Mouse (Mus musculus) G1E (cell line): ENCODE measurements around the gene Gadd45a. TPM values are rescaled to one million over a fixed set of nuclear protein-coding genes. Genes with fewer than 3 reads are reported as not detected.

ENCODE experiments used
- ATAC-seq: 2 replicates; pipeline ENCODE4 v1.8.0; 2016; ENCODE audit warnings: mild to moderate bottlenecking; ENCODE audit not compliant: insufficient number of reproducible peaks, poor library complexity, low FRiP score, severe bottlenecking; ENCODE audit errors: extremely low read depth
- DNase-seq: peaks from one replicate; pipeline ENCODE4 v3.0.0; 2012; ENCODE audit warnings: low spot score
- H3K27me3 ChIP-seq: 2 replicates; pipeline ENCODE4 v1.6.1; 2012; ENCODE audit warnings: mild to moderate bottlenecking, low read length, inconsistent platforms; ENCODE audit not compliant: insufficient read depth
- H3K36me3 ChIP-seq: replicated peaks from 2 replicates; pipeline ENCODE3; 2012; ENCODE audit warnings: mild to moderate bottlenecking, inconsistent platforms
- H3K4me1 ChIP-seq: 2 replicates; pipeline ENCODE4 v1.6.1; 2012; ENCODE audit warnings: low read depth, low read length, inconsistent platforms, mixed read lengths; ENCODE audit not compliant: insufficient read depth
- H3K4me3 ChIP-seq: 2 replicates; pipeline ENCODE4 v1.5.1; 2012; ENCODE audit warnings: low read depth, mild to moderate bottlenecking, inconsistent platforms, low read length, moderate library complexity, mixed read lengths
- H3K9me3 ChIP-seq: replicated peaks from 2 replicates; pipeline ENCODE4 v1.6.1; 2012; ENCODE audit warnings: inconsistent platforms
- CTCF ChIP-seq: IDR thresholded peaks from 2 replicates; pipeline ENCODE4 v1.5.1; 2012; ENCODE audit warnings: low read depth, low read length, inconsistent platforms, mixed read lengths
- GATA1 ChIP-seq: IDR thresholded peaks from 2 replicates; pipeline ENCODE4 v1.6.1; 2012; ENCODE audit warnings: borderline replicate concordance, low read length, inconsistent platforms, mixed read lengths
- GATA2 ChIP-seq: IDR thresholded peaks from 2 replicates; pipeline ENCODE4 v1.6.1; 2012; ENCODE audit warnings: low read depth, low read length, inconsistent platforms, borderline replicate concordance
- POLR2AphosphoS5 ChIP-seq: IDR thresholded peaks from 2 replicates; pipeline ENCODE4 v1.6.1; 2012; ENCODE audit warnings: low read depth, low read length, inconsistent platforms; ENCODE audit not compliant: insufficient replicate concordance
- TAL1 ChIP-seq: conservative IDR thresholded peaks from 2 replicates; pipeline ENCODE4 v1.6.1; 2012; ENCODE audit warnings: low read depth, low read length, inconsistent platforms, mixed read lengths
- polyA plus RNA-seq: library from polyadenylated mRNA; stranded (reverse); fragments of >175 nt; gene quantifications from 2 replicates; pipeline ENCODE4 v1.2.3, GENCODE M21; 2012
- total RNA-seq, 2 experiments: library from RNA; stranded (forward) in 1 of 2; stranded (reverse) in 1 of 2; fragments of 200-1000 nt in 1 of 2; fragments of >200 nt in 1 of 2; fragmentation: Nextera tagmentation in 1 of 2; gene quantifications; 2 replicates each; pipeline ENCODE4 v1.2.3; 2014 to 2017

Gadd45a gene
- total and polyA plus RNA-seq, 3 experiments: 110 to 134 (median 111) TPM

DNA sequence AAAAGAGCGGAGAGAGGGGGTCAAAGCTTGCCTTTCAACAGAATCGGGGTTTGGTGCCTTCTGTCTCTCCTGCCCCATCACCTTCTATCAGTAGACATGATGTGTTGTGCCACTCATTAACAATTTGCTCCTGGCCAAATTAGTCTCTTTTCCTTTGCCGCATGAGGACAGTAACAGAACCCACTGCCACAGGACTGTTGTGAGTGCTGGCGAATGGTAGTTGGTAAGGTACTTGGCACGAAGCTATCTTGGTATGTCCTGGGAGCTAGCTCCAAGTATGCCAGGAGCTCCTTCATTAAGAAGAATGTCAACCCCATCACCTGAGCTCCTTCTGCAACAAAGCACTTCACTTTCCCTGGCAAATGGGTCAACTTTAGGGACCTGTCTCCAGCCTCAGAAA is 6.4 kb downstream of the Gadd45a start:
- H3K9me3 ChIP-seq: no peaks in the 10 kb centered on the region
- DNase-seq (no peak), ATAC-seq (no peak)
- no peaks in the 10 kb centered on the region for H3K27me3 ChIP-seq
- TF ChIP-seq GATA2: no peak
- no peak for TF ChIP-seq CTCF
- TF ChIP-seq POLR2AphosphoS5: no peak
- no peak for TF ChIP-seq GATA1
- no peak for TF ChIP-seq TAL1
- H3K4me3 ChIP-seq: no peak overlapping the region
- peaks cover 56% of the 10 kb centered on the region for H3K4me1 ChIP-seq
- H3K36me3 ChIP-seq: peaks cover 4% of the 10 kb centered on the region

DNA sequence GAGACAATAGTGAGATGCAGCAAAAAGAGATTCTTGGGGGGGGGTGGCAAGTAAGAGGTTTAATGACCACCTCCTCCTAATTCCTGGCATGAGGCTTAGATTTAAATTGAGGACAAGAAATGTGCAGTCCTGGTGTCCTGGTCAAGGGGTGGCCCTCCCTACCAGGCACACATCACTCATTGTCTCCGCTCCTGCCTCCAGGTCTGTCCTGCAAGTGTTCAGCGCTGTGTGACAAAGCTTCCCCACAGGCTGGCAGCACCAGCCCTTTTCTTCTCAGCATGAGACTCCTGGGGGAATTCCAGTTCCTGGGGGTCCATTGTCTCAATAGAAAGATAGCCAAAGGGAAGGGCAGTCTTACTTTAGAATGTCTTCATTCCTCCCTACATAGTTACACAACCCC is 6.8 kb downstream of the Gadd45a start:
- ATAC-seq (no peak), DNase-seq (no peak)
- Histone ChIP-seq H3K9me3 (no peaks in the 10 kb centered on the region), H3K4me1 (peaks cover 52% of the 10 kb centered on the region), H3K27me3 (no peaks in the 10 kb centered on the region), H3K4me3 (no peak overlapping the region), H3K36me3 (peaks cover 3% of the 10 kb centered on the region)
- TF ChIP-seq CTCF (no peak), TAL1 (no peak), GATA2 (no peak), POLR2AphosphoS5 (no peak), GATA1 (no peak)

DNA sequence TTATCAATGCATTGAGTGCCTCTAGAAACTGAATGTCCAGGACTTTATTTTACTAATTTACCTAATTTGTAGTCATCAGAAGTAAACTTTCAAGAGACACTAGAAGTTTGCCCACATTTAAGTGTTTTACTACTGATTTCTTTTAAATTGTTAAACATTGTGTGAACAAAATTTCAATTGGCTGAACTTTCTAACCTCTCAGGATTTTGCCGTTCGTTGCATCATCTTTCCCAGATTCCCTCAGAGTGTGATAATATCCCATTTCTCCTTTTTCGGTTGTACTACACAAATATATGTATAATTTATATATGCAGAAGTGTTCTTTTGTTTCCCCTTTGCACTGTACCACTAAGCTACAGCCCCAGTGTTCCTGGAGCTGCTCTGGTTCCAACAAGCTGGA is 7.3 kb downstream of the Gadd45a start:
- ATAC-seq (no peak), DNase-seq (no peak)
- Histone ChIP-seq H3K36me3 (no peaks in the 10 kb centered on the region), H3K4me3 (no peak overlapping the region), H3K9me3 (no peaks in the 10 kb centered on the region), H3K27me3 (no peaks in the 10 kb centered on the region), H3K4me1 (peaks cover 50% of the 10 kb centered on the region)
- no peak for TF ChIP-seq CTCF
- no peak for TF ChIP-seq TAL1
- TF ChIP-seq POLR2AphosphoS5: no peak
- no peak for TF ChIP-seq GATA2
- TF ChIP-seq GATA1: no peak

DNA sequence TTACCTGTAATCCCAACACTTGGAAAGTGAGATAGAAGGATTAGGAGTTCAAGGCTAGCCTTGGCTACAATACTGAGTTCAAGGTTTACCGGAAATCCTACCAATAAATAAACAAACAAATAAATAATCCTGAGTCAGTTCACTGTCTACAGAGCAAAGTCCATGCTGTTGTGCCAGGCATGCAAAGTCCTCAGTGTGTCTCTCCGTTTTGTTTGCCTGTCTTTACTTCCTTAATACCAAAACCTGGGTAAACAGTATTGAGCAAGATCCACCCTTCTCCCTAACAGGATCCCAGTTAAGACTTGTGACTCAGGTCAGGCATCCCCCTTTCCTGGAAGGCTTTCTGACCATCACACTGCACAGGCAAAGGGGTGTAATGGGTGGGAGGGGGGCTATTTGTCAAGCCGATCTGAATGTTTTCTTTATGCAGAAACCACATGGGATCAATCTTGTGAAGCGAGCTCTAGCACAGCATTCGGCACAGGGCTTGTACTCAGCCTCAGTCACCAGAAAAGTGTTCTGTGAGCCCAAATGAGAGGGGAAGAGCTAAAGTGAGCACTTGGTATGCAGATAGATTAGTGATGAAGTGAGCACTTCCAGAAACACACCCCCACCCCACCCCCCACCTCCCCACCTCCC is 7.8 kb downstream of the Gadd45a start:
- no peak for DNase-seq
- no peak for TF ChIP-seq GATA1
- no peak for TF ChIP-seq CTCF
- TF ChIP-seq POLR2AphosphoS5: no peak
- TF ChIP-seq TAL1: no peak
- TF ChIP-seq GATA2: no peak
- Histone ChIP-seq H3K4me1 (peaks cover 45% of the 10 kb centered on the region), H3K9me3 (no peaks in the 10 kb centered on the region), H3K27me3 (no peaks in the 10 kb centered on the region), H3K4me3 (no peak overlapping the region), H3K36me3 (no peaks in the 10 kb centered on the region)
- ATAC-seq: no peak

DNA sequence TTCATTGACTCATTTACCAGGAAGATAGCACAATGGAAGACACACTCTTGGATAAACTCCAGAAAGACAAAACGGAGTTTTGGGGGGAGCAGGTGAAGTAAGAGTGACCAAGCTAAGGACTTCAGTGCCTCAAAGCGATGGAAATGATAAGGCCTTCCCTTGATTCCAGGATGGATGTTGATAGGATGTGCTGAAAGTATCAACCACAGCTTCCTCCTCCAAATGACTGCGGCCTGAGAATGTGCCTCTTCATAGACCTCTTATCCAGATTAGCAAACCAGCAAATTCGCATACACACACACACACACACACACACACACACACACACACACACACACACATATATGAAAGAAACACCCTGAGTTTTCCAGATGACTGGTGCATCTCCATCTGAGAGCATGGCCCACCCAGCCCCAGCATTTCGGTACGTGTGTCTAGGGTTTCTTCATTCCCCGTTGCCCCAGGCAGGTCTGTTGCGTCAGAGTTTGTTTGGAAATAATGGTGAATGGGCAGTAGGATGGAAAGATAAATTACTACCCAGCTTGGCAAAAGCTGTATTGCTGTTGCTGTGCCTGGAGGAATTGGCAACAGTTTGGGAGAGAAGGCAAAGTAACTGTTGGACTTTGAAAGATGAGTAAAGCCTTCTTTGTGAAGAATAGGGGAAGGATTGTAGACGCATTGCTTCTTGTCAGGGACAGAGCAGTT is 9.7 kb downstream of the Gadd45a start:
- DNase-seq (no peak), ATAC-seq (no peak)
- TF ChIP-seq POLR2AphosphoS5 (no peak), GATA1 (no peak), GATA2 (no peak), TAL1 (no peak), CTCF (no peak)

DNA sequence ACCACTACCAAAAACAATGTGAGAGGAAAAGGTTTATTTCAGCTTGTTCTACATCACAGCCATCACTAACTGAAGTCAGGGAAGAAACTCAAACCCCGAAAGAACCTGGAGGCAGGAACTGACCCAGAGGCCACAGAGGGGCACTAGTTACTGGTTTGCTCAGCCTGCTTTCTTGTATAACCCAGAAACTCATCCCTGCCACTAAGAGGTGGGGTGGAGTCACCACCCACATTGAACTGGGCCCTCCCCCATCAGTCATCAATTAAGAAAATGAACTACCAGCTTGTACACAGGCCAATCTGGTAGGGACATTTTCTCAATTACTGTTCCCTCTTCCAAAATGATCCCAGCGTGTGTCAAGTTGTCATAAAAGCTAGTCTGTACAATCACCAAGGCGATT is 10.6 kb downstream of the Gadd45a start:
- Histone ChIP-seq H3K4me1 (peaks cover 33% of the 10 kb centered on the region), H3K9me3 (no peaks in the 10 kb centered on the region), H3K4me3 (no peak overlapping the region), H3K27me3 (no peaks in the 10 kb centered on the region), H3K36me3 (no peaks in the 10 kb centered on the region)
- ATAC-seq (no peak; the same call in 1 of the 2 replicates), DNase-seq (no peak)
- TF ChIP-seq GATA1 (no peak), CTCF (no peak), GATA2 (no peak), TAL1 (no peak), POLR2AphosphoS5 (no peak)

More for the DNA sequence above, 9.7 kb downstream of the Gadd45a start:
- Histone ChIP-seq H3K4me3 (no peak overlapping the region), H3K36me3 (no peaks in the 10 kb centered on the region), H3K9me3 (no peaks in the 10 kb centered on the region), H3K4me1 (peaks cover 33% of the 10 kb centered on the region), H3K27me3 (no peaks in the 10 kb centered on the region)
